Mouse (Mus musculus): Measurements from ENCODE around the gene Fancl.

GRCm38 (mm10) chr11:26421472-26421871, 35.5 kb downstream of the Fancl start:
- TF ChIP-seq GATA1 (IDR thresholded peaks at IDR 0.05; ENCODE audit: borderline replicate concordance, low read length) (no peak), FLI1 (IDR thresholded peaks at IDR 0.05; ENCODE audit: low read length) (no peak)
